Mouse (Mus musculus) heart, postnatal 0 days (tissue): ENCODE results near the gene Fank1.
A peak's percentile ranks its signal among the peaks of the same experiment; 100 is the strongest.

ENCODE experiments used
- CTCF ChIP-seq: IDR thresholded peaks from 2 replicates; pipeline ENCODE4 v1.5.1; 2016; ENCODE audit warnings: antibody characterized with exemption, control low read depth, low read depth
- EP300 ChIP-seq: IDR thresholded peaks from 2 replicates; pipeline ENCODE4 v1.6.1; 2016; ENCODE audit warnings: antibody characterized with exemption, low read depth

DNA sequence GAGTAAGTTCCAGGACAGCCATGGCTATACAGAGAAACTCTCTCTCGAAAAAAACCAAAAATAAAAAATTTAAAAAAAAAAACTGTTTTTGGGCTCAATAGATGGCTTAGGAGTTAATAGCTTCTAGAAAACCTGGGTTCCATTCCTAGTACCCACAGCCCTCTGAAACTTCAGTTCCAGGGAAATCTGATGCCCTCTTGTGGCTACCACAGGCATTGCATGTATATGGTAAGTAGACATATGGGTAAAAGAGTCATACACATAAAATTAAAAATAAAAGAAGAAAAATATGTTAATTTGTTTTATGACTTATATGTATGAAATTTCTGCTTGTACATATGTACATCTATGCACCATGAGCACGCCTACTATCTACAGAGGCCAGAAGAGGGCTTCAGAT is 47.9 kb downstream of the Fank1 start:
- no peak for TF ChIP-seq EP300
- TF ChIP-seq CTCF = peak; percentile 32
